Mouse (Mus musculus) liver, adult 2 months (tissue): ENCODE results near the gene Il6st.

ENCODE experiments used
- CTCF ChIP-seq: fragments of 200-500 bp; IDR thresholded peaks from 2 replicates; pipeline ENCODE4 v1.5.1; 2011; ENCODE audit warnings: low read depth, low read length, control low read depth
- POLR2A ChIP-seq: fragments of 200-500 bp; IDR thresholded peaks from 2 replicates; pipeline ENCODE4 v1.6.1; 2011; ENCODE audit warnings: low read length, control low read depth; ENCODE audit not compliant: insufficient read depth; ENCODE audit errors: extremely low read depth

- TF ChIP-seq CTCF (no peak), POLR2A (no peak)
Measured at GRCm38 (mm10) chr13:112469491-112469890, 5.6 kb downstream of the Il6st start.
